Mouse (Mus musculus): ENCODE measurements around the gene Ifitm10.

The Ifitm10 gene

GRCm38 (mm10) chr7:142389961-142390650 is 16.6 kb upstream of the Ifitm10 start:
- no peak for DNase-seq (ENCODE audit: low spot score)

DNA sequence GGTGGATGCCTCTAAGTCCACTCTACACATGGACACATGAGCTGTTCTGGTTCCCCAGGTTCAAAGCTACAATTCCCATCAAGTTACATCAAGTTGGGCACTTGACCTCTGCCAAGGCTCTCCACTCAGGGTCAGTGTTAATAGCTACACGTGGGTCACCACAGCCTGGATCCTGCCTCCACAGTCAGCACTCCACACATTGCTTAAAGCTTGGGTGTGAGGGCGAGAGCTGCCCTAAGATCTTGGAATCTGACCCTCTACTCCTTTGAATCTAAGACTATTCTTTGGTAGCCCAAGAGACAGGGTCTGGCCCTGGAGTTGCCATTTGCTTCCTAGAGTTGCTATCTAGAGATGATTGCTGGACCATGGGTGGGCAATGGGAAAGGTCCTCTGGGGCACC is 15.2 kb upstream of the Ifitm10 start:
- no peak for DNase-seq (ENCODE audit: low spot score)

GRCm38 (mm10) chr7:142388198-142388597 is 14.6 kb upstream of the Ifitm10 start:
- DNase-seq (ENCODE audit: low spot score) = no peak

- peak; percentile 96 for DNase-seq (ENCODE audit: low spot score)
These were observed 14.0 kb upstream of the Ifitm10 start, which contains the start of gene Ctsd for GRCm38 (mm10) chr7:142387419-142388148. Ctsd (minus strand) TSS chr7:142388038.

- DNase-seq (ENCODE audit: low spot score) = no peak
These were observed 13.2 kb upstream of the Ifitm10 start for GRCm38 (mm10) chr7:142386621-142387201.

DNA sequence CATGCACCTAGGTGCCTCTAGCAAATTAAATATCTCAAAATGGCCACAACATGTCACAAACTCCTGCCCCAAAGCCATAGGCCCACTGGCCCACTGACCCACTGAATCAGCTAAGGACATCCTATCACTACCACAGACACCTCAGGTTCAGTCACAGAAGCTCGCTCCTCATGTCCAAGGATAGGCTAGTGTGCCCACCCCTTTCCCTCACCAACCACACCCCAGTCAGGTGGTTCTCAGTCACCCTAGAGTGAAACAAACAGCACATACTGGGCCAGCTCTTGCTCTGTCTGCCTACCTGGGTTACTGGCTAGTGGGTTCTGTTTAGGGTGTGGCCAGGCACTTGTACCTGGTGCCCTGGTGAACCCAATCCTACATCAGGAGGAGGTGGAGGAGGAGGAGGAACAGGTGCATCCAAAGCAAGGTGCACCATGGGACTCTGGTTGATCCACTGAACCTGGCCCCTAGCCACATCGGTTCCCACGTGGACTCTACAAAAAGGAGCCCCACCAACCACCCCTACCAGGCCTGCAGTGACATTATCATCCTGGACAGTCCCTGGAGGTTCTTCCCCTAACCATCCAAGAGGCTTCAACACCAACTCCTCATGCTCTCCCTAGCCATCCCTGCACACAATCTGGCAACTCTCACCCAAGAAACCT is 12.3 kb upstream of the Ifitm10 start:
- DNase-seq (ENCODE audit: low spot score) = no peak

- DNase-seq (ENCODE audit: low spot score) = no peak
These were observed 10.8 kb upstream of the Ifitm10 start for GRCm38 (mm10) chr7:142384306-142384705.

- no peak for DNase-seq (ENCODE audit: low spot score)
These were observed 9.0 kb upstream of the Ifitm10 start, which contains the start of gene Gm49369 for GRCm38 (mm10) chr7:142382567-142382966. Gm49369 (minus strand) TSS chr7:142382667.

GRCm38 (mm10) chr7:142381175-142381574 is 7.6 kb upstream of the Ifitm10 start:
- no peak for DNase-seq (ENCODE audit: low spot score)

DNA sequence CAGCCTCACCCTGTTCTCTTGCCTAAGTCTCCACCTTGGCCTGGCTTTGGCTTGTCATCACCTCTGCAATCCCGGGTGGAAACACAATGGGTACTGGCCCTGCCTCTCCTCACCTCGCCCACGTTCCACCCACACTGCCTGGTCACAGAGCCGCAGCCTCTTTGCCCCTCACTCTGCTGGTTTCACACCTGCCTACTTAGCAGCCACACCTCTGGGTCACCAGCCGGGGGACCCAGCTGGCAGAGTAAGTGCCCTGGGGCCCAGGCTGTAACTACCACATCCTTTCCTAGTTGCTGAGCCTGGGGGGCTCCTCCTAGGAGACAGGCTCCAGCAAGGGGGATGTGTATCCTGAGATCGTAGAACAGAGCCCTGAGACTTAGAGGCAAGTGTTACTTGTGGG is 5.6 kb upstream of the Ifitm10 start:
- no peak for DNase-seq (ENCODE audit: low spot score)

- no peak for DNase-seq (ENCODE audit: low spot score)
These were observed 3.8 kb upstream of the Ifitm10 start for GRCm38 (mm10) chr7:142377233-142377925.

- no peak for DNase-seq (ENCODE audit: low spot score)
These were observed 2.5 kb upstream of the Ifitm10 start for GRCm38 (mm10) chr7:142376096-142376495.

- DNase-seq (ENCODE audit: low spot score) = peak; percentile 44
These were observed 1.7 kb upstream of the Ifitm10 start for GRCm38 (mm10) chr7:142375261-142375724.

DNA sequence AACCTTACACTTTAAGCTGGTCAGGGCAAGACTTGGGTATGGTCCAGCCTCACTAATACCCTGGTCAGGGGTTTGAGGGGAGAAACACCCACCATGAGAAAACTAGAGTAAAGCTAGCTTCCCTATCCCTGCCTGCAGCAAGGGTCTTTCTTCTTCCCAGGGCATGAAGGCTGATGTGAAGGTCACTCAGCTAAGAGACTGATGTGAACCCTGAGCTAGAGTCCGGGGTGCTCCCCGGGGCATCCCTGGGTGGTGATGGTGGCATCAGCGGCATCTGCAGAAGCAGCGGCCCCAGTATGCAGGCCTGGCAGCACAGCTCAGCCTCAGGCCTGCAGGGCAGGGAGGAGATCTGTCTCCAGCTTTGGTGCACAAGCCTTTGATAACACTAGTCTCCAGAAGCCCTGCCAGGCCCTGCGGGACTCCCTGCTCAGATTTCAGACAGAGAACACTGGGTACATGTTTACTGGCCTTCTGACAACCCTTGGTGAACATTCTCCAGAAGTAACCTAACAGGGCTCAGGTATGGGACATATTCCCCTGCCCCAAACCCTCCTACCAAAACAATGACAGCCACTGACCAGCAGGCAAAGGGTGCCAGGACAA is 961 bp upstream of the Ifitm10 start:
- no peak for DNase-seq (ENCODE audit: low spot score)

GRCm38 (mm10) chr7:142373039-142373438 is 514 bp downstream of the Ifitm10 start:
- DNase-seq (ENCODE audit: low spot score) = no peak

DNA sequence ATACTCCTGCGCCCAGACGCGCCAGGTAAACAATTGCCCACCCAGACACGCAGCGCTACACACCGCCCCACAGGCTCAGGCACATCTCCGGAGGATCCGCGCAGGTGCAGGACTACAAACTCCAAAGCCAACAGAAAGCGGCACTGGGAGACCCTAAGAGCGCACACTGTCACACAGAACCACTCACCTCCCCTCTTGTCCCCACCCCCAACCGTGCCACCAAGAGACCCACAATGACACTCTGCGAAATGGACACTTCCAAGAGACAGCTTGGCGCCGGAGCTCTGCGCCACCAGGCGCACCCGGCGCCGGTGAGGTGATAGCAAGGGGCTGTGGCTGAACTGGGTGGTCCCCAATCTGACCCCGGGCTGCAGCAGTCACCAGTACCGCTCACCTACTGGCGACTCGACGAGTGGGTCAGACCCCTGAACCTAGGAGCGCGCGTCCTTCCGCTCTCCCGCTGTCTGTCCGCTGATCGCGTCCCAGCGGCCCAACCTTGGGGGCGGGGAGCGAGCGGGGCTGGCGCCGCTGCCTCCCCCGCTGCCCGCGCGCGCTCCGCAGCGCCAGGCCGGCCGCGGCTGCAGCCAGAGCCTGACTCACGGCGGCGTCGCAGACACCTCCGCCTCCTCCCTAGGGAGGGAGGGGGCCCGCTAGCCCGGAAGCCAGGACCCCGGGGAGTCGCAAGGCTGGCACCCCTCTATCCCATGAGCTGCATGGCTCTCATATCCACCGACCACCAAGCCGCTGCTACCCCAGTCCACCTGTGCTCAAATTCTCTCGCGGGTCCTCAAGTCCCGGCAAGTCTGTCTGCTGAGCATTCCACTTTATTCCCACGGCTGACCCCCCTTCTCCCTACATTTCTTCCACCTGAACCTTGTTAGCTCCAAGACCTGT is 1.5 kb downstream of the Ifitm10 start:
- DNase-seq (ENCODE audit: low spot score) = no peak

GRCm38 (mm10) chr7:142371398-142371767 is 2.2 kb downstream of the Ifitm10 start:
- DNase-seq (ENCODE audit: low spot score) = no peak

- no peak for DNase-seq (ENCODE audit: low spot score)
These were observed 2.6 kb downstream of the Ifitm10 start for GRCm38 (mm10) chr7:142370937-142371336.

- DNase-seq (ENCODE audit: low spot score) = no peak
These were observed 3.7 kb downstream of the Ifitm10 start for GRCm38 (mm10) chr7:142369820-142370219.

DNA sequence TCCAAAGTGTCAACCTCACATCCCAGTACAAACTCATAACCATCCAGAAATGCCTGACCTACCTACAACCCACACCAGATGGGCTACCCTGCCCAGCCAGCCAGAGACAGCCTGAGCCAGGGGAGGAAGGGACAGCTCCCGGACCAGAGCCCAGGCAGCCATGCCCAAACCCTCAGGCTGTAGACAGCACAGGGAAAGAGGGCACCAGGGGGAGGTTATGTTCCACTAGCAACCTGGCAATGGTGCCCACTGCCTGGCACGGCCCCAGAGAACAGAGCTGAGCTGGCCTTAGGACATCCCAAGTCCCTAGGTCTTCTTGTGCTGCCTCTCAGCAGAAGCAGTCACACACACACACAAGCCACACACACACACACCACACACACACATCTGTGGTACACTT is 4.7 kb downstream of the Ifitm10 start:
- no peak for DNase-seq (ENCODE audit: low spot score)
